Mouse (Mus musculus) spleen, adult 12 weeks (tissue): ENCODE measurements around the gene Naip1.
"Not testable (repeated sequence)": the region's sequence is repeated elsewhere in the genome, so short reads cannot be mapped to it uniquely, and the experiment has no call there.

Experiments
- DNase-seq: peaks from one replicate; pipeline ENCODE4 v3.0.0; 2022; ENCODE audit warnings: low spot score

Gene Naip1

GRCm38 (mm10) chr13:100402930-100403637, 49.6 kb downstream of the Naip1 start:
- DNase-seq: not testable (repeated sequence)

GRCm38 (mm10) chr13:100391021-100391420, 61.6 kb downstream of the Naip1 start:
- not testable (repeated sequence) for DNase-seq

- no peak for DNase-seq
Measured at GRCm38 (mm10) chr13:100370536-100370935, 82.1 kb downstream of the Naip1 start.
